Mouse (Mus musculus): ENCODE measurements around the gene Gm9945.

DNA sequence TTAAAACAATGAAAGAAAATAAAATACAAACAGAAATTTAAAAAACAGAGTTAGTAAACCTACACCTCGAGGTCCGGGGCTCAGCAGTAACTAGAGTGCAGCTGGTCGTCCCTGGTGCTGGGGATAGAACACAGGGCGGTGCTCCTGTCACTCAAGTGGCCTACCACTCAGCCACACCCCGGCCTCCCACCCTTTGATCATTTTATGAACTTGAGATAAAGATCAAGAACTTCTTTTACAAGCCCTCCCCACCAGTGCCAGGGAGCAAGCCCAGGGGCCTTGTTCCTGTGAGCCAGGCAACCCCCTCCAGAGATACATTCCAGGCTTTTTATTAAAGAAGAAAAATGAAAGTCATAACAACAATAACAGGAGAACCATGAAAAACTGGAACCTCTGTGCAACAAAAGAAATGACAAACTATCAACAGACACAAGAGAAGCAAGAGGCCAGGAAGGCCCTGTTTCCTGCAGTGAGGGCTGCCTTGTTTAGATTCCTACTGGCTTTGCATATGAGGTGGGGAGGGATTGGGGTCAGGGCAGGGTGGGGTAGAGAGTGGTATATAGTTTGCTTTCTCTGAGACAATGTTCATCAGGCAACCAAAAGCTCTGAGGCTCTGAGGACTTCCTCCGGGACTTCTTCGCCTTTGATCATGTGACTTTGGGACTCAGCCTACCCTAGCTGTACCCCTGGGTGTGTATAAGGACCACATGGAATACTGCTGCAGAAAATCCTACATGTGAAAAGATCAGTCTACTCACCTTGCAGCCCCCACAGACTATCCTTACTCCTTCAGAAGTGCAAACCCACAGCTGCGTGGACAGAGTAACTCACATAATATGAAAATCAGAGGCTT, 37.0 kb downstream of the Gm9945 start:
- TF ChIP-seq POLR2A (IDR thresholded peaks at IDR 0.05; ENCODE audit: insufficient read depth, low read length), result no peak
- TF ChIP-seq CTCF (IDR thresholded peaks at IDR 0.05; ENCODE audit: low read depth, low read length), result no peak
- TF ChIP-seq EP300 (IDR thresholded peaks at IDR 0.05; ENCODE audit: insufficient read depth, low read depth, low read length), result no peak
